Mouse (Mus musculus) embryonic facial prominence, embryonic 14.5 days (tissue): ENCODE measurements at regions not wholly inside any gene's neighbourhood (a gene's known extent, or its start where the extent isn't known, plus 50 kb on each side); places are given as distances from the start of the nearest gene placed in this dataset.

ENCODE experiments used
- ATAC-seq: fragments of 200-750 bp; cut with Nextera tagmentation; 2 replicates; pipeline ENCODE4 v1.8.0; 2017; ENCODE audit warnings: low read depth, moderate number of reproducible peaks, moderate TSS enrichment
- DNase-seq: peaks from one replicate; pipeline ENCODE4 v3.0.0-alpha.2; 2015; ENCODE audit warnings: low spot score
- H3K27ac ChIP-seq: fragments of 300-500 bp; sonication (generic); replicated peaks from 2 replicates; pipeline ENCODE4 v1.5.1; 2014; ENCODE audit warnings: low read depth, mild to moderate bottlenecking, low read length, moderate library complexity
- H3K27me3 ChIP-seq: fragments of 300-500 bp; sonication (generic); replicated peaks from 2 replicates; pipeline ENCODE4 v1.6.1; 2014; ENCODE audit warnings: low read length; ENCODE audit not compliant: control insufficient read depth, insufficient read depth
- H3K36me3 ChIP-seq: fragments of 300-500 bp; sonication (generic); 2 replicates; pipeline ENCODE4 v1.6.1; 2014; ENCODE audit warnings: low read length, mixed read lengths; ENCODE audit not compliant: control insufficient read depth, insufficient read depth
- H3K4me1 ChIP-seq: fragments of 300-500 bp; sonication (generic); 2 replicates; pipeline ENCODE4 v1.6.1; 2014; ENCODE audit warnings: antibody characterized with exemption, low read length; ENCODE audit not compliant: control insufficient read depth, insufficient read depth
- H3K4me2 ChIP-seq: fragments of 300-500 bp; sonication (generic); 2 replicates; pipeline ENCODE4 v1.6.1; 2014; ENCODE audit warnings: low read depth, mild to moderate bottlenecking, low read length, moderate library complexity, mixed read lengths
- H3K4me3 ChIP-seq: fragments of 300-500 bp; sonication (generic); 2 replicates; pipeline ENCODE4 v1.5.1; 2014; ENCODE audit warnings: low read depth, mild to moderate bottlenecking, low read length
- H3K9ac ChIP-seq: fragments of 300-500 bp; sonication (generic); 2 replicates; pipeline ENCODE4 v1.6.1; 2014; ENCODE audit warnings: low read depth, mild to moderate bottlenecking, low read length, moderate library complexity, mixed read lengths
- H3K9me3 ChIP-seq: fragments of 300-500 bp; sonication (generic); 2 replicates; pipeline ENCODE4 v1.6.1; 2016; ENCODE audit warnings: low read length; ENCODE audit not compliant: control insufficient read depth
- WGBS: fragments of 180-500 bp; shearing (Covaris S2); extraction: QIAGEN DNeasy Blood & Tissue Kit; methylation state at CpG from one replicate; pipeline ENCODE4 v1.1.7; 2014; 5-methylcytosine and 5-hydroxymethylcytosine counted together

DNA sequence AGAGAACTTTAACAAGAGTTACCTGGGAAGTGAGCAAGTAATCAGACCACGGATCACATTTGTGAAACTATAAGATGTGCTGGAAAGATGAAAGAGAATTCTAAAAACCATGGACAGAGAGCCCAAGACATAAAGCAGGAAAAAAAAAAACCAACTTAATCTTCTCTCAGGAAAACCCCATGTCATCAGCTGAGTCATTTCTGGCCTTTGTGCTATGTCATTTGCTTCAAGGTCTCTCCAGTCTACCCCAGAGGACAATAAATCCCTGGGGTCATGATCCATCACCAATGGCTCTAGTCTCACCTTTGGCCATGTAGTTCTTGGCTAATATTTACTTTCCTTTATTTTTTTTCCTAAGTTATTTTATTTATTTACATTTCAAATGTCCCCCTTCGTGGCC is 174.5 kb downstream of the Gpam start:
- Histone ChIP-seq H3K4me3 (no peak overlapping the region), H3K9me3 (no peaks in the 10 kb centered on the region), H3K27ac (no peak overlapping the region), H3K4me2 (no peak overlapping the region), H3K36me3 (no peaks in the 10 kb centered on the region), H3K4me1 (no peaks in the 10 kb centered on the region), H3K9ac (no peak overlapping the region), H3K27me3 (no peaks in the 10 kb centered on the region)
- DNase-seq (no peak), ATAC-seq (no peak)
- 58% methylated on average over 2 of the region's 2 CpGs for WGBS

DNA sequence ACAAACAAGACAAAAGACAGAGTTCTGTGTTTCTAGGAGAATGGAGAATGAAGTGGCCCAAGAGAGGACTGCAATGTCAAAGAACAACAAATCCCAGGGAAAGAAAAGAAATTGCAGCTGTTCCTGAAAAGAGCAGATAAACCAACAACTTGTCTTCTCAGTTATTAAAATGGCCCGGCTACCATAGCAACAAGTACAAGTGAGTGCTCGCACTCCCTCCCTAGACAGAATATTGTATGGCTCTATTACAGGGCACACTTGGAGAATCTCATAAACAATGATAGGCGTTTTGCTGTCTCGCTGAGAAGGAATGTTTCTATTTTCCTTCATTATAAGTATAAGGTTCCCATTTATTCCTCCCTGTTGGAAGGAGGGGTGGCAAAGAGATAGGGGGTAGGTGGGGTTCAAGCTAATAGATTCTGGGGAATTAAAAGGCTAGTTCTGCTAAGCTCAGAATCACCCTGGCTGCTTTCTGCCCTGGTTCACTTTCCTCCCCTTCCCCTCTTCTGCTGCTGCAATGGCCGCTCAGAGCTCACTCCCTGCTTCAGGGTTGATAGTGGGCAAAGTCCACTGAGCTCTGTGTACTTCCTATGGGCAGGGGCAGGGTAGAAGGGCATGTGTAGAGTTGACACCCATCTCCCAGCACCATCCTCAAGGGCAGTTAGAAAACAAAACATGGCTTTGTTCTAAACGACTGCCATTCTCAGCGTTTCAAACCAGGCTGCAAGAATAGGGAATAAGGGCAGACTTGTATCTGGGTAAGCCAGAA is 178.5 kb downstream of the Gpam start:
- Histone ChIP-seq H3K27me3 (no peaks in the 10 kb centered on the region), H3K9me3 (no peaks in the 10 kb centered on the region), H3K4me1 (no peaks in the 10 kb centered on the region), H3K4me3 (no peak overlapping the region), H3K4me2 (no peak overlapping the region), H3K9ac (no peak overlapping the region), H3K36me3 (no peaks in the 10 kb centered on the region), H3K27ac (no peak overlapping the region)
- ATAC-seq (no peak), DNase-seq (peak; percentile 13)
- WGBS, result 52% methylated on average over 7 of the region's 7 CpGs

- H3K27ac ChIP-seq, result no peak overlapping the region
- ATAC-seq (no peak), DNase-seq (no peak)
- H3K27me3 ChIP-seq, result no peaks in the 10 kb centered on the region
- H3K9me3 ChIP-seq, result no peaks in the 10 kb centered on the region
- 81% methylated on average over 3 of the region's 3 CpGs for WGBS
- H3K9ac ChIP-seq, result no peak overlapping the region
- H3K4me1 ChIP-seq, result no peaks in the 10 kb centered on the region
- H3K4me2 ChIP-seq, result no peak overlapping the region
- no peaks in the 10 kb centered on the region for H3K36me3 ChIP-seq
- H3K4me3 ChIP-seq, result no peak overlapping the region
Observed at GRCm38 (mm10) chr19:54947583-54947982, 179.5 kb downstream of the Gpam start.

GRCm38 (mm10) chr19:54932579-54932978 is 194.5 kb downstream of the Gpam start:
- Histone ChIP-seq H3K27me3 (no peaks in the 10 kb centered on the region), H3K9me3 (no peaks in the 10 kb centered on the region), H3K4me1 (no peaks in the 10 kb centered on the region), H3K4me3 (no peak overlapping the region), H3K4me2 (no peak overlapping the region), H3K27ac (no peak overlapping the region), H3K36me3 (no peaks in the 10 kb centered on the region), H3K9ac (no peak overlapping the region)
- no peak for DNase-seq
- 54% methylated on average over 5 of the region's 5 CpGs for WGBS
- no peak for ATAC-seq

- no peaks in the 10 kb centered on the region for H3K4me1 ChIP-seq
- H3K9ac ChIP-seq, result no peak overlapping the region
- no peak overlapping the region for H3K4me3 ChIP-seq
- DNase-seq (no peak), ATAC-seq (no peak)
- no peak overlapping the region for H3K4me2 ChIP-seq
- no peak overlapping the region for H3K27ac ChIP-seq
- H3K36me3 ChIP-seq, result no peaks in the 10 kb centered on the region
- WGBS, result 60% methylated on average over 4 of the region's 4 CpGs
- H3K27me3 ChIP-seq, result no peaks in the 10 kb centered on the region
- H3K9me3 ChIP-seq, result no peaks in the 10 kb centered on the region
Observed at GRCm38 (mm10) chr19:54925888-54926287, 201.2 kb downstream of the Gpam start.

DNA sequence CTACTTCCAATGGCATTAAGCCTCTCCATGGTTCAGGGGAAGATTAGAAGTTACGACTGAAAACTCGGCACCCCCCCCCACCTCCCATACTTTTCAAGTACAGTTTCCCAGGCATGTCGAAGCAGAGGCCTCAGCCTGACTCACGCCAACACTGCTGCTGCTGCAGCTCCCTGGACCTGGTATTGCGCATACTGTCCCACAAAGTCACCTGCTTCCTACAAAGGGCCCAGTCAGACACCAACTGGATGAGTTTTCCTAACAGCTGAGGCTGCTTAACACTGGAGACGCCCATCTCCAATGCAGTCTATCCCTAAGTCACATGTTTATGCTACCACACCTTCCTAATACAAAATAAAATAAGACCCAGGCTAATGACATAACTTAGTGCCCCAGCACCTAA is 207.4 kb downstream of the Gpam start:
- Histone ChIP-seq H3K9ac (no peak overlapping the region), H3K36me3 (no peaks in the 10 kb centered on the region), H3K4me3 (no peak overlapping the region), H3K27ac (no peak overlapping the region), H3K4me1 (no peaks in the 10 kb centered on the region), H3K9me3 (no peaks in the 10 kb centered on the region), H3K4me2 (no peak overlapping the region), H3K27me3 (no peaks in the 10 kb centered on the region)
- 84% methylated on average over 6 of the region's 6 CpGs for WGBS
- DNase-seq, result no peak
- ATAC-seq, result no peak

GRCm38 (mm10) chr19:54893622-54894021 is 233.4 kb downstream of the Gpam start:
- 77% methylated on average over 5 of the region's 5 CpGs for WGBS
- Histone ChIP-seq H3K27me3 (no peaks in the 10 kb centered on the region), H3K4me2 (no peak overlapping the region), H3K9me3 (no peaks in the 10 kb centered on the region), H3K36me3 (no peaks in the 10 kb centered on the region), H3K4me3 (no peak overlapping the region), H3K4me1 (no peaks in the 10 kb centered on the region), H3K9ac (no peak overlapping the region), H3K27ac (no peak overlapping the region)
- ATAC-seq (no peak), DNase-seq (no peak)

GRCm38 (mm10) chr19:54867078-54867477 is 260.0 kb downstream of the Gpam start:
- no peaks in the 10 kb centered on the region for H3K36me3 ChIP-seq
- WGBS, result 80% methylated on average over 4 of the region's 4 CpGs
- no peak overlapping the region for H3K27ac ChIP-seq
- DNase-seq, result no peak
- H3K9me3 ChIP-seq, result no peaks in the 10 kb centered on the region; the same call in 1 of the 2 replicates
- no peak overlapping the region for H3K4me2 ChIP-seq
- H3K27me3 ChIP-seq, result no peaks in the 10 kb centered on the region
- H3K9ac ChIP-seq, result no peak overlapping the region
- ATAC-seq, result no peak
- H3K4me3 ChIP-seq, result no peak overlapping the region
- no peaks in the 10 kb centered on the region for H3K4me1 ChIP-seq

- Histone ChIP-seq H3K27me3 (no peaks in the 10 kb centered on the region), H3K4me2 (no peak overlapping the region), H3K9me3 (no peaks in the 10 kb centered on the region), H3K36me3 (no peaks in the 10 kb centered on the region), H3K4me1 (no peaks in the 10 kb centered on the region), H3K9ac (no peak overlapping the region), H3K4me3 (no peak overlapping the region), H3K27ac (no peak overlapping the region)
- 76% methylated on average over 2 of the region's 2 CpGs for WGBS
- no peak for ATAC-seq
- DNase-seq, result no peak
Observed at GRCm38 (mm10) chr19:54855190-54855589, 271.8 kb downstream of the Gpam start.
